Mouse (Mus musculus) heart, postnatal 10 days (tissue): Measurements from ENCODE around the gene Ap1s1. TPM values are rescaled to one million over a fixed set of nuclear protein-coding genes. Genes with fewer than 3 reads are reported as not detected.
A peak's percentile ranks its signal among the peaks of the same experiment; 100 is the strongest.

Experiments
- DNase-seq, 2 experiments: peaks; one replicate each; pipeline ENCODE4 v3.0.0; 2021
- intact Hi-C: fragments of 180-260 bp; cut with DNase I; formaldehyde crosslinking; loops from one replicate; pipeline ENCODE4 v1.15.1; 2025
- total RNA-seq, 2 experiments: library from RNA; stranded (reverse); gene quantifications; 2 replicates each; pipeline ENCODE4 v1.2.3; 2021

Gene Ap1s1
- total RNA-seq, 2 experiments from 2014 or later = 59.7 to 65.0 TPM

GRCm38 (mm10) chr5:137068711-137069110 lies 22.8 kb upstream of the Ap1s1 start:
- intact Hi-C loops = no loop called here
- no peak for DNase-seq

GRCm38 (mm10) chr5:137065923-137066322 lies 20.0 kb upstream of the Ap1s1 start:
- intact Hi-C loops = no loop called here
- DNase-seq = no peak

GRCm38 (mm10) chr5:137065454-137065853 lies 19.5 kb upstream of the Ap1s1 start:
- no peak for DNase-seq
- intact Hi-C loops = no loop called here

- no peak for DNase-seq
- intact Hi-C loops = loop anchor here (1.0 to 2.0 kb wide), 2 partner anchors 38 to 45 kb away; no protein-coding TSS in a partner anchor
These were observed 16.7 kb upstream of the Ap1s1 start for GRCm38 (mm10) chr5:137062601-137063000.

GRCm38 (mm10) chr5:137061809-137062481 lies 16.0 kb upstream of the Ap1s1 start:
- DNase-seq = peak; percentile 47 to 78

GRCm38 (mm10) chr5:137054873-137055272 lies 8.9 kb upstream of the Ap1s1 start:
- no peak for DNase-seq
- intact Hi-C loops = no loop called here

More at GRCm38 (mm10) chr5:137061809-137062481, 16.0 kb upstream of the Ap1s1 start:
- intact Hi-C loops = loop anchor here (1.0 to 2.0 kb wide), 2 partner anchors 37 to 45 kb away; no protein-coding TSS in a partner anchor

GRCm38 (mm10) chr5:137054299-137054698 lies 8.4 kb upstream of the Ap1s1 start:
- DNase-seq = no peak

GRCm38 (mm10) chr5:137051914-137052505 lies 6.1 kb upstream of the Ap1s1 start:
- intact Hi-C loops = no loop called here
- no peak for DNase-seq

More at GRCm38 (mm10) chr5:137054299-137054698, 8.4 kb upstream of the Ap1s1 start:
- intact Hi-C loops = no loop called here

- intact Hi-C loops = no loop called here
- DNase-seq = no peak
These were observed 5.2 kb upstream of the Ap1s1 start for GRCm38 (mm10) chr5:137051125-137051524.

GRCm38 (mm10) chr5:137046991-137047390 lies 1.1 kb upstream of the Ap1s1 start:
- intact Hi-C loops = no loop called here
- no peak for DNase-seq

GRCm38 (mm10) chr5:137046324-137046718 lies 386 bp upstream of the Ap1s1 start:
- intact Hi-C loops = no loop called here
- DNase-seq = no peak

- intact Hi-C loops = no loop called here
- DNase-seq = no peak
These were observed 1.9 kb downstream of the Ap1s1 start for GRCm38 (mm10) chr5:137043997-137044396.

- no peak for DNase-seq
- intact Hi-C loops = no loop called here
These were observed 4.5 kb downstream of the Ap1s1 start for GRCm38 (mm10) chr5:137041442-137041841.

- no peak for DNase-seq
- intact Hi-C loops = no loop called here
These were observed 6.5 kb downstream of the Ap1s1 start for GRCm38 (mm10) chr5:137039453-137039852.

GRCm38 (mm10) chr5:137036211-137036610 lies 9.7 kb downstream of the Ap1s1 start:
- no peak for DNase-seq
- intact Hi-C loops = no loop called here

- intact Hi-C loops = no loop called here
- peak; percentile 86 to 88 for DNase-seq
These were observed 13.3 kb downstream of the Ap1s1 start for GRCm38 (mm10) chr5:137032641-137033074.

- intact Hi-C loops = no loop called here
- peak; percentile 12 for DNase-seq
These were observed 13.9 kb downstream of the Ap1s1 start for GRCm38 (mm10) chr5:137032033-137032421.

GRCm38 (mm10) chr5:137031076-137032032 lies 14.6 kb downstream of the Ap1s1 start:
- DNase-seq = peak; percentile 57 to 69
- intact Hi-C loops = no loop called here

- intact Hi-C loops = no loop called here
- no peak for DNase-seq
These were observed 15.5 kb downstream of the Ap1s1 start for GRCm38 (mm10) chr5:137030416-137030810.

GRCm38 (mm10) chr5:137029643-137030415 lies 16.1 kb downstream of the Ap1s1 start:
- peak; percentile 96 to 98 for DNase-seq
- intact Hi-C loops = no loop called here
